Mouse (Mus musculus): ENCODE results near the gene Sulf2. TPM values are rescaled to one million over a fixed set of nuclear protein-coding genes. Genes with fewer than 3 reads are reported as not detected.

Gene Sulf2
- total RNA-seq, 2 experiments from 2014 or later: 5.4 to 6.0 TPM

DNA sequence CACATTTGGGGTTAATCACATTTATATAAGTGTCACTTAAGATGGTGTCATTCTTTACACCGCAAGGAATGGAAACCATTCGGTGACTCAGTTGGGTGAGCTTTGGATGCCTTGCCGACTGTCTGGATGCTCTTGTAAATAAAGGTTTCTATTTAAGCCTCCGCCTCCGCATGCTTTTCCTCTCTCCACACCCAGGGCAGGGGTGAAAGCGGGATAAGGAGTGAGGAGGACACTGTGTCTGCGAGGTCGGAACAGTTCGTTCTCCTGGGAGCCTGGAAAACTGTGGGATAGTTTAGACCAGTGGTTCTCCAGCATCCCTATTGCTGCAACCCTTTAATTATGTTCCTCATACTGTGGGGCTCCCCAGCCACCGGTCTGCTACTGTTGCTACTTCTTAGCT, 82.4 kb downstream of the Sulf2 start:
- ATAC-seq (replicated peaks; ENCODE audit: low FRiP score, poor library complexity, severe bottlenecking): no peak

DNA sequence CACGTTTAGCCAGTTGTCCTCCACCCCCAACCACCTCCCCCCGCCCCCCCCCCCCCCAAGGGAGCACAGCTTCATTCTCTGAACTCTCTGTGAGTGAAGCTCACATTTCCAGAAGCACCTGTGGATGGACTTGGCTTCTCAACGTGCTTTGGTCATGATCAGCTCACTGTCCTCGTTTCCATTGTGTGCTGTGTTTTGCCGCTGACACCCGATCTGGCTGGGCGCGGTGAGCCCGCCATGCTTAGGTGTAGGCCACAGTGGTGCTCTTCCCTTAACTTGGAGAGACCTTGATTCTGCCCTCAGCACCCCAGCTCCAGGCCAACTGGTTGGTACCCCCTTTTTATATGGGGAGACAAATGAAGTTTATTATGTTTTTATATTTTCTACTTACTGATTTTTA, 83.6 kb downstream of the Sulf2 start:
- no peak for ATAC-seq (replicated peaks; ENCODE audit: low FRiP score, poor library complexity, severe bottlenecking)

DNA sequence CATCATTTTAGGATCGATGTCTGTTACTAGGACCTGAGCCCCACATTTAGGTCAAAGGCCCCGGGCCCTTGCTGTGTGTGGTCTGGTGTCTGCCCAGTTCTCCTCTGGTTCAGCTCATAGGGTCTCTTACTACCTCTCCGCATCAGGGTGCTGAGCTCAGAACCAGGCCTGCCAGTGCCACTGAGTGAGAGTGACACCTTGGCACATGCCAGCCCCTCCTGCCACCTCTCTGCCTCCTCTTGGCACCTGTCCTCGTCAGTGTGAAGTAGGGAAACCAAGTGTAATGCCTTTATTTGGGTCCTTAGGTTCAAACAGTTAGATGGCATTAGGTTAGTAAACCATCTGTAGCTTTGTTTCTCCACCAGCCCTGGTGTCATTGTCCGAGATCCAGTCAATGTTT, 84.0 kb downstream of the Sulf2 start:
- no peak for ATAC-seq (replicated peaks; ENCODE audit: low FRiP score, poor library complexity, severe bottlenecking)

DNA sequence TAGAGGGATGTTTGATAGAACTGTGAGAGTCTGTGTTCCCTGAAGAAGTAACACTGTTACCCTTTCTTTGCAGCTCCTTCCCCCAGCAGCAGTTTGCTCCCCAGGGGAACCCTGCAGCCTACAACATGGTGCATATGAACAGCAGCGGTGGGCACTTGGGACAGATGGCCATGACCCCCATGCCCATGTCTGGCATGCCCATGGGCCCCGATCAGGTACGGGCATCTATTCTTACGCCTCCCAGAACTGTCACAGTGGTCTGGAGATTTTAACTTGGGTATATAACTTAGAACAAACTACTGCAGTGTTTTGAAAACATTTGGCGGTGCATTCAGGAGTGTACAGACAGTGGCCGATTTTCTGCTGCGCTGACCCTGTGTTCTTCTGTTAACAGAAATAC, 85.7 kb downstream of the Sulf2 start:
- no peak for ATAC-seq (replicated peaks; ENCODE audit: low FRiP score, poor library complexity, severe bottlenecking)

- ATAC-seq (replicated peaks; ENCODE audit: low FRiP score, poor library complexity, severe bottlenecking): no peak
Observed at GRCm38 (mm10) chr2:166069164-166069563, 86.3 kb downstream of the Sulf2 start.

- no peak for ATAC-seq (replicated peaks; ENCODE audit: low FRiP score, poor library complexity, severe bottlenecking)
Observed at GRCm38 (mm10) chr2:166068261-166068660, 87.2 kb downstream of the Sulf2 start.

DNA sequence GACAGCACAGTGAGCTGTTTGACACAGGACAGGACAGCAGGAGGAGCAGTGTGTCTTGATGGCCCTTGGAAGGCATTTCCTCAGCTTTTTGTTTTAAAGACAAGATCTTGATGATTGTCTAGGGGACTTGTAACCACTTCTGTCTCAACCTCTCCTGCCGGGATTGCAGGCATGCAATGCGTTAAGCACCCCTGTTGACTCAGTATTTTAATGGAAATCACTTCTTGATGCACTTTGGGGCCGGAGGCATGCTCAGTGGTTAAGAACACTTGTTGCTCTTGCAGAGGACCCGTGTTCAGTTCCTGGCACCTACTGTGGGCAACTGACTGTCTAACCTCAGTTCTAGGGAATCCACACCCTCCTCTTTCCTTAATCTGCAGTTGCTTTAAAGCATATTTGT, 89.0 kb downstream of the Sulf2 start:
- ATAC-seq (replicated peaks; ENCODE audit: low FRiP score, poor library complexity, severe bottlenecking): no peak

DNA sequence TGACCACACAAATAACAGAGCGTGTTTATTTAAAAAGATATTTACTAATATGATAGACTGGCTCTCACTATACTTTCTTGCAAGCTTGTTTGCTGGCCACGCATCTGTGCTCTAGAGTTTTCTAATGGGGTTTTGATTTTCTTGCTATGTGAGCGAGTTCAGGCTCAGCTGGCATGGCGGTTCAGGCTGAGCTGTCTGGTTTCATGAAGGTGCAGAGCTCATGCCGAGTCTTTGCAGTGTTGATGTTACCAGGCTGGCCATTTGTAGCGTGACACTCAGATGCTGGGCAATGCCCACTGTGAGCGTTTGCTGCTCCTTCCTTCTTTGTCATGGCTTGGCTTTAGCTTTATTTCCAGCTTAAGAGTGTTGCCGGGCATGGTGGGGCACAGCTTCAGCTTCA, 93.0 kb downstream of the Sulf2 start:
- no peak for ATAC-seq (replicated peaks; ENCODE audit: low FRiP score, poor library complexity, severe bottlenecking)

DNA sequence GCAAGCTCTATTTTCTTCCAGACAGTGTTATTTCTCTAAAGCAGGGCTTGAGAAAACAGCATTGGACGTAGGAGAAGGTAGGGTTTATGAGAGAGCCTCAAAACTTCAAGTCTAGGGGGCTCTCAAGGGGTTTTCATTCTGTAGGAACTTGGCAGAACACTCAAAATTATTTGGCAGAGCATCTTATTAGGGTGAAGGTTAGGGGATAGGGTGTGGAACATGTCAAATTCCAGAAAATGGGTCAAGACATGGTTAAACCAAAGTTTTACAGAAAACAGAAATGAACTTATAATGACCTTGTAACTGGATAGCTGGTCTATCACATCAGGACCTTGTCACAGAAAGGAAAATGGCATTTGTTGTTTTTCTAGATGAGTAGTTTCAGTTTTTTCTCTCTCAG, 93.5 kb downstream of the Sulf2 start:
- ATAC-seq (replicated peaks; ENCODE audit: low FRiP score, poor library complexity, severe bottlenecking): no peak

GRCm38 (mm10) chr2:166059684-166060423, 95.6 kb downstream of the Sulf2 start:
- no peak; the same call in 1 of the 2 replicates for ATAC-seq (replicated peaks; ENCODE audit: low FRiP score, poor library complexity, severe bottlenecking)

DNA sequence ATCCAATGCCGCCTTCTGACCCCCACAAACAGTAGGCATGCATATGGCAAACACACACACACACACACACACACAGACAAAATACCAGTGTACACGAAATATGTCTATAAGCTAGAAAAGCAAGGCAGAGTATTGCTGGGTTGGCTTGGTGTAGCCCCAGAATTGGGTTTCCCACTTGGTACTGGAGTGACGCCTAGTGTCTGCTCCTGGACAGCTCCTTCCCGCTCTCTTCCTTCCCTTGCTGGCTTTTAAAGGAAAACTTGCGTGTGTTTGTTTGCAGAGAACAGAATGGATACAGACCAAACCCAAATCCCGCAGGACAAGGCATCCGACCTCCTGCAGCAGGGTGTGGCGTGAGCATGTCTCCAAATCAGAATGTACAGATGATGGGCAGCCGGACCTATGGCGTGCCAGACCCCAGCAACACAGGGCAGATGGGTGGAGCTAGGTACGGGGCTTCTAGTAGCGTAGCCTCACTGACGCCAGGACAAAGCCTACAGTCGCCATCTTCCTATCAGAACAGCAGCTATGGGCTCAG, 101.4 kb downstream of the Sulf2 start:
- no peak for ATAC-seq (replicated peaks; ENCODE audit: low FRiP score, poor library complexity, severe bottlenecking)

DNA sequence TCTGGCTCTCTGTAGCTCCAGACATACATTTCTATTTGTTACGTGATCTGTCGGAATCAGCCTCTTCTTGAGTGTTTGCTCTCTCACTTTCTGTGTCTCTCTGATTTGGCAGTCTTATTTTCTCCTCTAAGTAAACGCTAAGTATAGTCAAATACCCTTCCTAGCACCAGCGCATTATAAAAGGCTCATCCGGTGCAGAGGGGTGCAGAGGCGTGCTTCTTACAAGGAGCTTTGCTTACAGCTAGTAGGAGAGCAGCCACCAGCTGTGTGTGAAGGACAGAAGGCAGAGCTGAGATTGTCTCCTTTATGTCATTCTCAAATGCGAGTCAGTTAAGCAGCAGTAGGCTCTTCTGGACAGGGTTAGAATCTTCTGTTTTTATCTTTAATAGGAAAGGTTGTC, 103.5 kb downstream of the Sulf2 start:
- no peak for ATAC-seq (replicated peaks; ENCODE audit: low FRiP score, poor library complexity, severe bottlenecking)

- no peak for ATAC-seq (replicated peaks; ENCODE audit: low FRiP score, poor library complexity, severe bottlenecking)
Observed at GRCm38 (mm10) chr2:166051421-166051820, 104.0 kb downstream of the Sulf2 start.

DNA sequence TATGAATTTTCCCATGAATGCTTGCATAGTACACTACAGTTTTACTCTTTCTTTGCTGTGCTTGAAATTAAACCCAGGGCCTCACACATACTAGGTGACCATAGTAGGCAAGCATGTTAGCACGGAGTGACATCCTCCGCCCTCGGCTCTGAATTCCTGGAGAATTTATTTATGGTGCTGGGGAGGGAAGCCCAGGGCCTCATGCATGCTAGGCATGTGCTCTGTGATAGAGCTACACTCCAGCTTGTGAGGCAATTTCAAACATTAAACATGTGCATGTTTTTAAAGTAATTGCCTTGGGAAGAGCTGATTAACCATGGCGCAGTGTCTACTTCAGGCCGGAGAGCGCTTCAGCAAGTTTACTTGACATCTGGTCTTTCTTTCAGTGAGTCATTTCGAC, 106.6 kb downstream of the Sulf2 start:
- no peak for ATAC-seq (replicated peaks; ENCODE audit: low FRiP score, poor library complexity, severe bottlenecking)

GRCm38 (mm10) chr2:166047931-166048330, 107.5 kb downstream of the Sulf2 start:
- no peak for ATAC-seq (replicated peaks; ENCODE audit: low FRiP score, poor library complexity, severe bottlenecking)

GRCm38 (mm10) chr2:166045549-166046501, 109.6 kb downstream of the Sulf2 start:
- ATAC-seq (replicated peaks; ENCODE audit: low FRiP score, poor library complexity, severe bottlenecking): no peak

- no peak for ATAC-seq (replicated peaks; ENCODE audit: low FRiP score, poor library complexity, severe bottlenecking)
Observed at GRCm38 (mm10) chr2:166045006-166045405, 110.5 kb downstream of the Sulf2 start.

DNA sequence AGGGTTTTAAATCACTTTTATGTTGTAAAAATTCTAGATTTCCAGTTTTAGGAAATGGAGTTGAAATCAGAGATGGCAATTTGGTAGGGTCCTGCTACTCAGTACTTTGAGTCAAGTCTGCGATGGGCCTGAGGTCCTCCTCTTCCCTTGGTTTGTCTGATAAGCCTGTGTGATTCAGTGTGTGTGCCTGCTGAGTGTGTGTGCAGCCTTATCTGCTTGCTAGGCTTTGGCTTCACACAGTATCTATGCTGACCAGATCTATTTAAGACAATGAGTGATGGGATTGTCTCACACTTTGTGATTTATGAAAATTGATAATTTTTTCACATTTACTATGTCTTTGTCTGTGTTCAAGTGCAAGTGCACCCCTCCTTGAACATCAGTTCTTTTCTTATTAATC, 112.9 kb downstream of the Sulf2 start:
- no peak for ATAC-seq (replicated peaks; ENCODE audit: low FRiP score, poor library complexity, severe bottlenecking)

- ATAC-seq (replicated peaks; ENCODE audit: low FRiP score, poor library complexity, severe bottlenecking): no peak
Observed at GRCm38 (mm10) chr2:166039681-166040080, 115.8 kb downstream of the Sulf2 start.

DNA sequence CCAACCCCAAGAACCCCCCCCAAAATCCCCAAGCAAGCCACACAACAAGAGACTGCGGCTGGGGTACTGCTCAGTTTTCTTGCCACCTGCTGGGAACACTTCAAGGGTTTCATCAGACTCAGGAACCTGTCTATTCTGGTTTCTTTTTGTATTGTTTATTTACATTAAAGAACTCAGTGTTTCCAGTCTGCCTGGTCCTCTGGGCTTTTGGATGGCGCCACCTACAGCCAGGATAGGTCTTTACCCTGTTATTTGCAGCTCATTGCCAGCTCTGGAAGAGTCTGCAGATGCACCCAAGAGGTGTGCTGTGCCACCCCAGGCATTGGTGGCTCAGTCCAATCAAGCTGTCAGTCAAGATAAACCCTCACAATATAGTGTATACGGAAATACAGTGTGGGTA, 119.7 kb downstream of the Sulf2 start:
- no peak for ATAC-seq (replicated peaks; ENCODE audit: low FRiP score, poor library complexity, severe bottlenecking)

DNA sequence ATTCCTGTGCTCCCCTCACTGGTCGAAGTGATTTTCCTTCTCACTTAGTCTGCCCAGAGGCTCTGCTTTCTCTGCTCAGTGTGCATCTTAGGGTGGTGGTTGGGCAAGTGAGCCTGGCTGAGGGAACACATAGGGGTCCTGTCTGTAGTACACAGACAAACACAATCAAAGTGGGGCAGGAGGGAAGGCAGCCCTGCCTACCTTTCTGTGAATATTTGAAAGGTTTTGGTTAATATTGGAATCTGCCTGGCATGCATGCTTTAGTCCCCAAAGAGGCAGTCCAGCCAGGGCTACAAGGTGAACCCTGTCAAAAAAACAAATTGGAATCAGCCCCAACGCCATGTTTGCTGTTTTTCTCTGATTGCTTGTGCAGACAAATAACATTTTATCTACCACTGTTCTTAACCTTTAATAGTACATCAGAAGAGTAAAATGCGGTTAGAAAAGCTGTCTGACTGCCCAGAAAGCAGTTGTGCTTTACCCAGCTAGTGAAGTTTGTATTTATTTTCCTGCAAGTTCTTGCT, 120.4 kb downstream of the Sulf2 start:
- ATAC-seq (replicated peaks; ENCODE audit: low FRiP score, poor library complexity, severe bottlenecking): no peak
